Mouse (Mus musculus): ENCODE measurements around the gene Shd. TPM values are rescaled to one million over a fixed set of nuclear protein-coding genes. Genes with fewer than 3 reads are reported as not detected.
"Not testable (repeated sequence)": the region's sequence is repeated elsewhere in the genome, so short reads cannot be mapped to it uniquely, and the experiment has no call there.

Shd gene
- polyA plus RNA-seq (2012; fragmentation: generic; extraction: Trizol), result not detected
- long read RNA-seq, experiment 1, result 0 reads
- long read RNA-seq, experiment 2, result 0 reads

GRCm38 (mm10) chr17:55969966-55970891 is at the start of gene Shd:
Shd (plus strand) TSS chr17:55970467.
- Histone ChIP-seq H3K79me2 (ENCODE audit: control insufficient read depth, insufficient read depth) (no peaks in the 10 kb centered on the region), H3K36me3 (ENCODE audit: control insufficient read depth, insufficient read depth) (peaks cover 13% of the 10 kb centered on the region), H3K27me3 (ENCODE audit: control insufficient read depth, insufficient read depth, insufficient read length) (peaks cover 35% of the 10 kb centered on the region), H3K4me3 (ENCODE audit: insufficient read depth, poor library complexity, severe bottlenecking) (no peak within 1 kb of the TSS), H3K79me3 (ENCODE audit: low read depth) (no peaks in the 10 kb centered on the region), H3ac (ENCODE audit: control insufficient read depth, insufficient read length, low read depth) (no peak within 1 kb of the TSS)
- no peak for TF ChIP-seq MYOD1 (IDR thresholded peaks at IDR 0.05; ENCODE audit: control insufficient read depth, insufficient read length, low read depth)
- TF ChIP-seq USF1 (IDR thresholded peaks at IDR 0.05; ENCODE audit: low read depth), result no peak
- no peak for TF ChIP-seq MYOG (IDR thresholded peaks at IDR 0.05; ENCODE audit: control insufficient read depth, extremely low read depth, insufficient read length)
- TF ChIP-seq FOSL1 (IDR thresholded peaks at IDR 0.05; ENCODE audit: insufficient read depth, low read length, poor library complexity, severe bottlenecking), result no peak
- no peak for TF ChIP-seq CTCF (IDR thresholded peaks at IDR 0.05; ENCODE audit: control insufficient read depth, insufficient read depth, insufficient read length)
- TF ChIP-seq CEBPB (IDR thresholded peaks at IDR 0.05; ENCODE audit: low read depth), result no peak
- no peak for TF ChIP-seq MAX (IDR thresholded peaks at IDR 0.05)

GRCm38 (mm10) chr17:55931553-55932502 is 38.4 kb upstream of the Shd start:
- Histone ChIP-seq H3K79me3 (ENCODE audit: low read depth) (no peaks in the 10 kb centered on the region), H3K4me3 (ENCODE audit: insufficient read depth, poor library complexity, severe bottlenecking) (no peak overlapping the region), H3K79me2 (ENCODE audit: control insufficient read depth, insufficient read depth) (no peaks in the 10 kb centered on the region), H3K36me3 (ENCODE audit: control insufficient read depth, insufficient read depth) (no peaks in the 10 kb centered on the region), H3ac (ENCODE audit: control insufficient read depth, insufficient read length, low read depth) (peak overlapping the region; percentile 74), H3K27me3 (ENCODE audit: control insufficient read depth, insufficient read depth, insufficient read length) (no peaks in the 10 kb centered on the region)
- TF ChIP-seq FOSL1 (IDR thresholded peaks at IDR 0.05; ENCODE audit: insufficient read depth, low read length, poor library complexity, severe bottlenecking) (no peak), USF1 (IDR thresholded peaks at IDR 0.05; ENCODE audit: low read depth) (no peak)

- TF ChIP-seq MYOG (IDR thresholded peaks at IDR 0.05; ENCODE audit: control insufficient read depth, extremely low read depth, insufficient read length), result no peak
- TF ChIP-seq USF1 (IDR thresholded peaks at IDR 0.05; ENCODE audit: low read depth), result no peak
- TF ChIP-seq CTCF (IDR thresholded peaks at IDR 0.05; ENCODE audit: control insufficient read depth, insufficient read depth, insufficient read length), result no peak
- TF ChIP-seq MAX (IDR thresholded peaks at IDR 0.05), result no peak
- no peak for TF ChIP-seq FOSL1 (IDR thresholded peaks at IDR 0.05; ENCODE audit: insufficient read depth, low read length, poor library complexity, severe bottlenecking)
- TF ChIP-seq MYOD1 (IDR thresholded peaks at IDR 0.05; ENCODE audit: control insufficient read depth, insufficient read length, low read depth), result no peak
- no peak for TF ChIP-seq CEBPB (IDR thresholded peaks at IDR 0.05; ENCODE audit: low read depth)
- Histone ChIP-seq H3ac (ENCODE audit: control insufficient read depth, insufficient read length, low read depth) (no peak overlapping the region), H3K79me3 (ENCODE audit: low read depth) (no peaks in the 10 kb centered on the region), H3K4me3 (ENCODE audit: insufficient read depth, poor library complexity, severe bottlenecking) (no peak overlapping the region), H3K27me3 (ENCODE audit: control insufficient read depth, insufficient read depth, insufficient read length) (no peaks in the 10 kb centered on the region), H3K36me3 (ENCODE audit: control insufficient read depth, insufficient read depth) (no peaks in the 10 kb centered on the region), H3K79me2 (ENCODE audit: control insufficient read depth, insufficient read depth) (no peaks in the 10 kb centered on the region)
Measured at GRCm38 (mm10) chr17:55932635-55933034, 37.6 kb upstream of the Shd start.

DNA sequence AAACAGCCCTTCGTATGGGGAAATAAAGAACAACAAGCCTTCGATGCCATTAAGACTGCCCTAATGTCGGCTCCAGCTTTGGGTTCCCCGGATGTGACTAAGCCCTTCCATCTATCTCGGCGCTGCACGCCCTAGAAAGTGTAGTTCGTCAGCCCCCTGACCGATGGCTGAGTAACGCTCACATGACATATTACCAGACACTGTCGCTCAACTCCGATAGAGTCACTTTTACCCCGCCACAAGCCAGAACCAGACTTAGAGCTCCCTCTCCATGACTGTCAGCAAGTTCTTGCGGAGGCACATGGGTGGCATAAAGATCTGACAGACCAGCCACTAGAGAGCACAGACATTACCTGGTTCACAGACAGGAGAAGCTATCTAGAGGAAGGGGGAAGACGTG is 37.1 kb upstream of the Shd start:
- H3K79me3 ChIP-seq (ENCODE audit: low read depth), result no peaks in the 10 kb centered on the region
- TF ChIP-seq CTCF (IDR thresholded peaks at IDR 0.05; ENCODE audit: control insufficient read depth, insufficient read depth, insufficient read length) (no peak), FOSL1 (IDR thresholded peaks at IDR 0.05; ENCODE audit: insufficient read depth, low read length, poor library complexity, severe bottlenecking) (no peak), MYOD1 (IDR thresholded peaks at IDR 0.05; ENCODE audit: control insufficient read depth, insufficient read length, low read depth) (no peak), MYOG (IDR thresholded peaks at IDR 0.05; ENCODE audit: control insufficient read depth, extremely low read depth, insufficient read length) (no peak), MAX (IDR thresholded peaks at IDR 0.05) (no peak), USF1 (IDR thresholded peaks at IDR 0.05; ENCODE audit: low read depth) (no peak), CEBPB (IDR thresholded peaks at IDR 0.05; ENCODE audit: low read depth) (no peak)
- no peaks in the 10 kb centered on the region for H3K36me3 ChIP-seq (ENCODE audit: control insufficient read depth, insufficient read depth)
- H3K27me3 ChIP-seq (ENCODE audit: control insufficient read depth, insufficient read depth, insufficient read length), result no peaks in the 10 kb centered on the region
- H3K4me3 ChIP-seq (ENCODE audit: insufficient read depth, poor library complexity, severe bottlenecking), result no peak overlapping the region
- no peak overlapping the region for H3ac ChIP-seq (ENCODE audit: control insufficient read depth, insufficient read length, low read depth)
- H3K79me2 ChIP-seq (ENCODE audit: control insufficient read depth, insufficient read depth), result no peaks in the 10 kb centered on the region

GRCm38 (mm10) chr17:55944387-55944865 is 25.8 kb upstream of the Shd start:
- H3ac ChIP-seq (ENCODE audit: control insufficient read depth, insufficient read length, low read depth); H3K27me3 ChIP-seq (ENCODE audit: control insufficient read depth, insufficient read depth, insufficient read length); H3K79me3 ChIP-seq (ENCODE audit: low read depth): not testable (repeated sequence)

DNA sequence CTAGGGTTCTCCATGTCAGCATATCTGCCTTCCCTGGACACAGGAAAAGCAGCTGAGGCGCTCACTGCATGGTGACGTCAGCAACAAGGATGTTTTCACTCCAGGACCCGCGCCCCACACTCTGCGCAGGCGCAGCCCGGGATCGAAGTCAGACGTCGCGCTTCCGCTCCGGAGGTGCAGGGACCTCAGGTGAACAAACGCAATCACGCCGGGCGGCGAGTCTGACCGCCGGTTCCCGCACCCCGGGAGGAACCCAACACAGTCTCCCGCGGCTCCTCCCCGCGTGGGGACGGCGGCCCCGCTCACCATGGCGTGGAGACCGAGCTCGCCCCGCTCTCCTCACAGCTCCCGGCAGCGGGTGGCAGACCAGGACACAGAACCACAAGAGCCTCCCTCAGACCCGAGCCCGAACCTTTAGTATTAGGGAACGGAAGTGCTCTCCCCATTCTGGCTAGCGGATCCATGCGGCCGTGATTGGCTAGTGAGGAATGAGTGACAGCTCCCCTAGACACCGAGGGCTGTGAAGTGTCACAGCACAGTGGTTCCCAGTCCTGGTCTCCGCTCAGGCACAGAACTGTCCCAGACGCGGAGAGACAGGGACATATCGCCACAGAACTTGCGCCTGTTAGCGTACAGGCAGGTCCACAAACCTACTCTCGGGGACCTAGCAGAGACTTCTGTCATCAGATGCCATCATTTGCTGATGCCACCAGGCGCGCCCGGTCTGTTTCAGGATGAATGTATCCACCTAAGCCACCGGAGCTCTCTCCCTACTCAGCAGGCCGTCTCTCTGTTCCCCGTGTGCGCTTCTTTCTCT is 25.2 kb upstream of the Shd start:
- Histone ChIP-seq H3ac (ENCODE audit: control insufficient read depth, insufficient read length, low read depth) (peak overlapping the region; percentile 64), H3K4me3 (ENCODE audit: insufficient read depth, poor library complexity, severe bottlenecking) (peak overlapping the region; percentile 39)
- H3K27me3 ChIP-seq (ENCODE audit: control insufficient read depth, insufficient read depth, insufficient read length); H3K36me3 ChIP-seq (ENCODE audit: control insufficient read depth, insufficient read depth); H3K79me2 ChIP-seq (ENCODE audit: control insufficient read depth, insufficient read depth); H3K79me3 ChIP-seq (ENCODE audit: low read depth): not testable (repeated sequence)

More at GRCm38 (mm10) chr17:55944387-55944865, 25.8 kb upstream of the Shd start:
- H3K36me3 ChIP-seq (ENCODE audit: control insufficient read depth, insufficient read depth); H3K79me2 ChIP-seq (ENCODE audit: control insufficient read depth, insufficient read depth): not testable (repeated sequence)
- peak overlapping the region; percentile 39 for H3K4me3 ChIP-seq (ENCODE audit: insufficient read depth, poor library complexity, severe bottlenecking)
